Mouse (Mus musculus) neural tube, postnatal 0 days (tissue): ENCODE data around the gene BC030870. TPM values are rescaled to one million over a fixed set of nuclear protein-coding genes. Genes with fewer than 3 reads are reported as not detected.

Experiments
- microRNA-seq: library from miRNA; unstranded; fragments of <30 nt; microRNA quantifications from one replicate; pipeline ENCODE4, GENCODE M21; 2016
- polyA plus RNA-seq: library from polyadenylated mRNA; unstranded; fragments of >200 nt; fragmentation: Nextera tagmentation; extraction: Ambion mirVana; gene quantifications from 2 replicates; pipeline ENCODE4 v1.2.1, GENCODE M21; 2015

The BC030870 gene
- polyA plus RNA-seq = not detected in 2 replicates

GRCm38 (mm10) chr8:65129199-65129788 lies at the start of gene BC030870:
TSS of gene BC030870 (minus strand) at chr8:65129563.

GRCm38 (mm10) chr8:65074733-65075132 lies 54.6 kb downstream of the BC030870 start, which contains the start of gene Gm10663:
TSS of gene Gm10663 (plus strand) at chr8:65075033.

GRCm38 (mm10) chr8:65037117-65037533 lies 92.2 kb downstream of the BC030870 start, which contains the start of gene Apela:
TSS of gene Apela (minus strand) at chr8:65037336.

Small RNA genes within 50 kb of the gene (microRNA-seq; reads per million reads assigned to microRNA genes)
- gene Gm24333 = not detected

Other genes starting within 250 kb of the BC030870 start
- 47.2 and 52.4 TPM in 2 replicates for gene Tmem192, start 182.4 kb downstream of the BC030870 start, polyA plus RNA-seq
- 0.25 TPM in 1 of 2 replicates, not detected in the other for gene Trim75, start 141.7 kb downstream of the BC030870 start, polyA plus RNA-seq
- 0.15 TPM in 1 of 2 replicates, not detected in the other for gene Trim61, start 111.0 kb downstream of the BC030870 start, polyA plus RNA-seq
- gene Trim60, start 111.0 kb downstream of the BC030870 start, polyA plus RNA-seq = 0.08 TPM in 1 of 2 replicates, not detected in the other
- 2.0 and 2.8 TPM in 2 replicates for gene Apela, start 92.2 kb downstream of the BC030870 start, polyA plus RNA-seq
- not detected in 2 replicates for gene Gm10663, start 54.5 kb downstream of the BC030870 start, polyA plus RNA-seq